Mouse (Mus musculus) E14TG2a.4 (cell line): ENCODE measurements around the gene Cox8b.

ENCODE experiments used
- CTCF ChIP-seq: conservative IDR thresholded peaks from 2 replicates; pipeline ENCODE4 v1.5.1; 2014; ENCODE audit warnings: low read length
- POU5F1 ChIP-seq: IDR thresholded peaks from 2 replicates; pipeline ENCODE4 v1.6.1; 2014; ENCODE audit warnings: low read length, borderline replicate concordance

DNA sequence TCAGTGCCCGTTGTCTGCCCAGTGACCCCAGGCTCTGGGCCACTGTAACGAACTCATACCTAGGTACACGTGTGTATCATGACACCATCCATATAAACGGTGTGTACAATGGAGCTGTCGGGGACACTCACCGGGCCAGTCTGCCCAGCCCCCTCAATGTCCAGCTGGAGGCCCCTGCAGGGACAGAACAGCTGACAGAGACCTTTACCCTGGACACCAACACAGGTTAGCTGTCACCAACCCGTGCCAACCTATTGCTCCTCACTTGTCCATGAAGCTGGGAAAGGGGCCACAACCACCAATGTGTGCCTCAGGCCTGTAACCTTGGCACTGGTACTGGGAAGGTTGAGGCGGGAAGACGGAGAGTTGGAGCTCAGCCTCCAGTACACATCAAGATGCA, 42.1 kb upstream of the Cox8b start:
- TF ChIP-seq CTCF (no peak), POU5F1 (no peak)
